Mouse (Mus musculus) cerebellum, postnatal 10 days (tissue): ENCODE measurements around the gene P4hb.
A peak's percentile ranks its signal among the peaks of the same experiment; 100 is the strongest.
"Not testable (repeated sequence)": the region's sequence is repeated elsewhere in the genome, so short reads cannot be mapped to it uniquely, and the experiment has no call there.

Source experiments
- DNase-seq, 2 experiments: peaks; one replicate each; pipeline ENCODE4 v3.0.0; 2021; ENCODE audit warnings: mixed read lengths in 2 of 2

P4hb gene

DNA sequence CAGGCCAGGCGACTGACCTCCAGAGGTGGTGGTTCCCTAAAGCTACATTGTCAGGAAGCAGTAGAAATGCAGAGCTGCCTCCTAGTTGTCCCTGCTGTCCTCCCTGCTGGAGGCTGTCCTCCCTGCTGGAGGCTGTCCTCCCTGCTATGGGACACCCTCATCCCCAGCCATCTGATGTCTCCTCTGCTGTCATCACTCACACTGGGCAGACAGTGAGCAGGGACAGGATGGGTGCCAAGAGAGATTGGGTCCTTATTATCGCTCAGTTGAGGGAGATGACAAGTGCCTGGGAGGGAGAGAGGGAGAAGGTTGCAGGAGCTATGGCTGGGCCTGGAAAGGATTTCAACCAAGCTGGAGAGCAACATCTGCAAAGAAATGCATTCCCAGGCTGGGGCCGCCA, 37.9 kb downstream of the P4hb start:
- DNase-seq, result no peak

DNA sequence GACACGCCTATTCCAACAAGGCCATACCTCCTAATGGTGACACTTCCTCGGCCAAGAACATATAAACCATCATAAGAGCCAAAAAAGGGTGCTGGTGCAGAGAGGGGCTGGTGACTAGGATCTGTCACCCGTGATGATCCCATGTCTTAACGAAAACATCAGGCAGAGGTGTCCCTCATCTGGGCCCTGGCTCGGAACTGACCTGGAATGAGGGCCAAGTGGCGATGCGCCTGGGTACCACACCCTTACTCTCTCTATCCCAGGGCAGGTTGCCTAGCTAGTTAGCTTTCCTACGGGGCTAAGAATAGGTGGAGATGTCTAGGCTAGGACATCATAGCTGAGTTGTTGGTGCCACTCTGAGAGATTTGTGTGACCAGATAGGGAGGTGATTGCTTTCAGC, 39.0 kb downstream of the P4hb start:
- no peak for DNase-seq

DNA sequence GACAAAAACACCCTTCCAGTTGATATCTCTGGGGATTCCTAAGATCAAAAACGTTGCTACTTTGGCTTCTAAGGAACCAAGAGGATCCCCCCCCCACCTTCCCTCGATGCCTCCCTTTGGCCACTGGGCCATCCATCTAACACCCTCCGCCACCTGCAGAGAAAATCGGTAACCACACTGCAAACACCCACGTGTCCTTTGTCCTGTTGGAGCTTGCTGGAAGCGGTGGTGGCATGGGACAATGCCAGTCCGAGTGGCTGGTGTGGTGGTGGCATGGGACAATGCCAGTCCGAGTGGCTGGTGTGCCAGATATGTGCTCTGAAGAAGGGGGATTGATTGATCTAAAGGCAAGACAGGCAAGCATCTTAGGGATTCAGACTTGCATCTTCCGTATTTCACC, 41.4 kb downstream of the P4hb start:
- peak; percentile 37 to 45 for DNase-seq

DNA sequence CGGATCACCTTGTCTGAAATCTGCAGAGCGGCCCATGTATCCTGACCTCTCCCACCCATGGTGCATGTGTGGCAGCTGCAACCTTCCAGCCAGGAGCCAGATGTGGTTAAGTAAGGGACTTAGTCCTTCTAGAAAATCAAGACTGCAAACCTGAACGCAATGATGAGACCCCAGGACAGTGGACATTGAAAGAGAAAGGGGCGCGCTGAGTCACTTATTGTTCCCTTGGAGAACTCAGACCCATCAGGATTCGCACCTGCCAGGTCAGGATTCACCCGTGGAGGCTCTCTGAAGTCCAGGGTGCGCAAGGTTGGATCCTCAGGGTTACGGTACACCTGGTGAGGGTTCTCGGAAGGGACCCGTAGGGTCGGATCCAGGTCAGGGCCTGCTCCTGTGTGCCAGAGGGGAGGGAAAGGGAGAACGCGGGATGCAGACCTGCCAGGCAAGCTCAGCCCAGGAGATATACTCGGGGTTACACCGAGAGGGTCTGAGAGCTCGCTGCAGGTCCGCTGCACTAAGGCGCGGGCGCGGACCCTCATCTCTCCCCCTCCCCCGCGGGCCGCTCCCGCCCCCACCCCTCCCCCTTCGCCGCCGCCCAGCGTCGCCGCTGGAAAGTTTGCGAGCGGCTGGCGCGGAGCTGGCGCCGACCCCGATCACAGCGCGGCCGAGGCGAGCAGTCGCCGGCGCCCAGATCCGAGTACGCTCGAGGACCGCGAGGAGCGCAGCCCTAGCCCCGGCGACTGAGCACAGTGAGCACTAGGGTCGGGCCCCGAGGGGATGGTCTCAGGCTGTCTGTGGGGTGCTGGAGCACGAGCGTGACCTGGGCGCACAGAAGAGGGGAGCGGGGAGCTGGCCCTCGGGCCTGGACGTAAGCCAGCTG, 42.7 kb downstream of the P4hb start, which contains the start of gene Gcgr:
Gene Gcgr, plus strand, starts transcription at position 615 of the 880 bp plus-strand sequence.
- peak; percentile 58 to 61 for DNase-seq

DNA sequence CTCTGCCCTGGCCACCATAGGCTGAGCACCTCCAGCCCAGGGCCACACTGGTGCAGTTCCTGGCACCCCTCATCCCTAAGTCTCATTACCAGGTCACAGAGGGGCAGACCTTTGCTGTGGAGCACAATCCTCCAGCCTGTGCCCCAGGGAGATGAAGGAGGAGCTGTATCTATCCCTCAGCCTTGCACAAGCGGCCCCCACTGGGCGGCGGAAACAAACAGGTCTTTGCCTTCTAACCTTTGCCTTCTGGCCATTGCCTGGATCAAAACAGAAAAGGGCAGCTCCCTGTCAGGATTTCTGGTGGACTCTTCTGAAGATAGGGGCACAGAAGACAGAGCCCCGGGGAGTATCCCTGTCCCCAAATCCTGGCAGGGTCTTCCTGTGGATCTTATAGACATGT, 44.1 kb downstream of the P4hb start:
- DNase-seq, result no peak

DNA sequence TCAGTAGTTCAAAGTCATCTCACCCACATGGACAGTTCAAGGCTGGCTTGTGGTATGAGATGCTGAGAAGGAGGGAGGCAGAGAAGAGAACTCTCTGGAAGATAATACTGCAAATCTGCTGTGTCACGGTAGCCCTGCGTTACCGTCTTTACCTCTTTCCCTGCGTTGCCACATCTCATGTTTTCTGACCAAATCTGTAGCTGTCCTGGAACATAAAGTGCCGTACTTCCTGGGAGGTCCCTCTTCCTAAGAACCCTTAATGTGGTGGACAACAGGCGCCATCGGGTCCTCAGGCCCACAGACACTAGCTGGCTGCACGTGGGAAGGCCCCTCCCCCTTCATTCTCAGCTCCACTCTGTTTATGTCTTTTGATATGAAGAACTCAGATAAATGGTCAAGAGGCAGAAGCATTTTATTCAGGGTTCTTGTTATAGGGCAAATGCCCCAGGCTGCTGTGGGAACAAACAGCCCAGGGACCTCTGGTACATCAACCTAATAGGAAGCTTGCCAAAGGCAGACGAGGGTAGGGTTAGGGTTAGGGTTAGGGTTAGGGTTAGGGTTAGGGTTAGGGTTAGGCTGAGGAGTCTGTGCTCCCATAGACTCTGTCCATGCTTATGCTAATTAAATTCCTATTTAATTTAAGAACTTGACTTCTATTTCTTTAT, 45.2 kb downstream of the P4hb start:
- DNase-seq, result no peak

DNA sequence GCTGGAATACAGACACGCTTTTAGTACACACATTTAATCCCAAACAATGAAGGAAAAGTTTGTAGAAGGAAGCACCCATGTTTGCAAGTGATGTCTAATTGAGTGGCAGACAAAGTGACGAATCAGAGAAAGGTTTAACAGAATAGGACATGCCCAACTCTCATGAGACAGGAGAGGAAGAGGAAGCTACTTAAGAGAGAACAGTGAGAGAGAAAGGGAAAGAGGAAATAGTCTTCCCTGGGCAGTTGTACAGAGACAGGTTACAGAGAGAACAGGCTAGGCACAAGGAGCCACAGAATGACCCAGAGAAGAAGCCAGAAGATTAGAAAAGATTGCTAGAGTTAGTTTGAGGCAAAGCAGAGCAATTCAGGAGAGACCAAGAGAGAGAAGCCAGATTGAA, 47.1 kb downstream of the P4hb start:
- DNase-seq, result no peak

DNA sequence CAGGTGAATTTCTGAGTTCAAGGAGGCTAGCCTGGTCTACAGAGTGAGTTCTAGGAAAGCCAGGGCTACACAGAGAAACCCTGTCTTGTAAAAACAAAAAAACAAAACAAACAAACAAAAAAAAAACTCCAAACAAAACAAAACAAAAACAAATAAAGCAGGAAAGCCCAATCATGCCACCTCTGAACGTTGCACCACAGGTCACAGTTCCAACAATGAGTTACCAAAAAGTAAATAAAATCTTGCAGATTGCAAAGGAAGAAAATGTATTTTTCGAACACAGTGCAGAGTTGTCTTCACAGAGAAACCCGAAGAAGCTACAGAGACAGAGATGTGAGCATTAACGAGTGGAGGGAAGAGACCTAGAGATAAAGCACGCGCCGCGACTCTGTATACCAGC, 50.5 kb downstream of the P4hb start:
- DNase-seq, result no peak

DNA sequence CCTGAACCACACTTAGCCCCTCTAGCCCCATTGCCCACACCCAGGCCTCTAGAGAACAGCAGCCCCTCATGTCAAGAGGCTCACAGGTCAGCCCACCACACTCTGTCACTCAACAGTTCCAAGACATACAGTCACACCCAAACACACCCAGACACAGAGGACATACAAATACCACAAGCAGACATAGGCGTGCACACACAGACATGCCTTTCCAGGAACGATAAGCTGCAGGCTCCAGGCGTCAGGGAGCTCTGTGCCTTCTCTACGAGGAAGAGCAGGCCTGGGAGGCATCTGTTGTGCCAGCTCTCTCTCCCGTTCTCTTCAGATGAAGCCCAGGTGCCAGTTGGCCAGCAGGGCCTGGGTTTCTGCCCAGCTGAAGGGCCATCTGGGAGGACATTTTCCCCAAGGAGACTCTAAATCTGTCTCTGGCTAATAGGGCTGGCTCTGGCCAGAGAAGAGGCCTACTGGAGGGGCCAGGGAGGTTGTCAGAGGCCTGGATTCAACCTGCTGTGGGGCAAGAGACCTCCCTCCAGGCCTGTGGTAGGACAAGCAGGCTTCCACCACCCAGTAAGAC, 52.0 kb downstream of the P4hb start:
- peak; percentile 92 to 93 for DNase-seq

DNA sequence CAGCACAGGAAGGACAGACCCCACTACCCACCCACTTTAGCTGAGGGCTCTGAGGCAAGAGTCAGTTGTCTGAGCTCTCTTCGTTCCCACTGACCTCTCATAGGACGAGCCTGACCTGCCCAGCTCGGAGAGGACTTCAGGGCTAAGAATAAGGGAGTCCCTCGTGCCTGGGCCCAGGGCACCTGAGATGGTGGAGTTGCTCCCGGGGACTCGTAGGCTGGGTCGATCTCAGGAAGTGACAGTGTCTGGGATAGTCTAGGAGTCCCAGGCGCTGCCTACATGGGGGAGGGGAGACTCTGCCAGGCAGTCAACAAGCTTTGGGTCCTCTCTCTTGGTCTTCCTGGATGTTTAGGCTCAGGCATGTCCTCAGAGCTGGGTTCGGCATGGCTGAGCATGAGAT, 52.6 kb downstream of the P4hb start:
- peak in 1 of 2 experiments; percentile 27 for DNase-seq

DNA sequence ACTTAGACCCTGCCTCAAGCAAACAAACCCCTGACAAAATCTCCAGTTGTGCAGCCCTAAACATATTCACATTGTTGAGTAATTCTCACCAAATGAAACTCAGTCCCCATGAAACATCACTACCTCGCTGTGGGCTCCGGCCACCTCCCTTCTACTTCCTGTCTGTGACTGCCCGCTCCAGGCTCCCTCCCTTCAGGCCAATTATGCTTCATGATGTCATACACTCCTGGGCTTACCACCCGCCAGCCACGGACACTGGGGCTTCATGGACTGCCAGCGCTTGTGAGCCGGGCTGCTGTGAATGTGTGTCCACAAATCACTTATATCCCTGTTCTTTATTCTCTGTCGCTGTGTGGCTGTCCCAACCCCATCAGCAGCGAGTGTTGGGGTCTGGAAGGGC, 53.3 kb downstream of the P4hb start:
- peak in 1 of 2 experiments; percentile 35 for DNase-seq

DNA sequence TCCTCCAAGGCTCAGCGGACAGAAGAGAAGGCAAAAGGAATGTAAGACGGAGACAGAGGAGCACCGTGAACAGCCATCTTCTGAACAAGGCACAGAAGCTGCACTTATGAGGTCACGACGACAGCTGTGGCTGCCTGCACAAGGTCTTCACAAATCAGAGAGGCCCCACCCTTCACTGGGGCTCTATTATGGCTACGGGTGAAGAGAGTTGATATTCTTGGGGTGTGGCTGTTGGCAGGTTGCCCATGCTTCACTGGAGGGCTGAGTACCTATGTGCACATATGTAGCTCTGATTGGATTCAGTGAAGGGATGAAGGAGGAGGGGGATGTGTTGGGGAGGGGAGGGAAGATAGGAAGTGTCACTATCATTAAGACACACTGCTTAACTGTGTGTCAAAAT, 54.5 kb downstream of the P4hb start:
- no peak for DNase-seq

DNA sequence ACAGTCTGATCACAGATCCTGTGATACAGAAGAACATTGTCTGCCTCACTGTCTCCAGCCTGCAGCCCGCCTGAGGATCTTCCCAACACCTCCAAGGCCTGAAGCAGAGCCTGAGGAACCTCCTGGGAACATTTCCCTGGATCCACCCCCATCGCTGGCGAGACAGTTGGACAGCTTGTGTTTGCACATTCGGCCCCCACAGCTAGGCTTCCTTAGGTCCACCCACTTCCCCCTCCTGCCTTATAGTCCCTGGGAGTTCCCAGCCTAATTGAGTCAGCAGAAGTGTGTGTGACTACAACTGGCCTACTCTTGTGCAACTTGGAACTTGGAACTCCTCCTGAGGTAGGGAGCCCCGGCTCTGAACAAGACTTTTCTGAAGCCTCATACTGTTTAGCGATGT, 55.0 kb downstream of the P4hb start:
- DNase-seq, result no peak

DNA sequence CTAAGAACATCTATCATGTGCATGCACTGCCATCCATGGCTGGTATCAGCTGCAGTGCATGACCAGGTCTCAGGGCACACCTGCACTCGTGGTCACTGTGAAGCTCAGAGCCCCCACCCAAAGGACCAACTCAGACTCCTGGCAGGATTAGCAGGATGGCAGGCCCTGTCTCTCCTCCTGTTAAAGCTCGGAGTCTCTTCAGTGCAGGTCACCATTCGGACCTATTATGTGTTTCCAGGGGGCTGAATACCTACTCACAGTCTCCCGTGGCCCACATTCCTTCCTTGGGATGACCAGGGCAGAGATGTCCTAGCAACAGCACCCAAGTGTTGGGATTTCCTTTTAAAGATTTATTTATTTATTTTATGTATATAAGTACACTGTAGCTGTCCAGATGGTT, 55.9 kb downstream of the P4hb start:
- DNase-seq, result no peak

DNA sequence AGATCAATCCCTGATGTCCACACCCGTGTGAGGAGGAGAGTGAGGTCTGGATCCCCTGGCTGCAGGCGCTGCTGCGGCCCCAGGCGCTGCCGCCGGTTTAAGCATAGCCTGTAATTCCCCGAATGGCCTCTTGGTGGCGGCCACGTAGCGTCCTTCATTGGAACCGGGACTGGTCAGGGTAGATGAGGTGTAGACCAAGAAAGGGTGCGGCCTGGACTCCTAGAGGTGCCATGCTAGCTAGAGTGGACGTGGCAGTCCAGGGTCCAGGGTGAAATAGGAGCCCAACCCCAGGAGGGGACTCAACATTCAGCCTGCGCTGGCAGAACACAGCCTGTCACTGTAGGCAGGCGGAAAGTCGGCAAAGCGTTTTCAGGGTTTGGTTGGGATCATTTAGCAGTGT, 57.4 kb downstream of the P4hb start:
- peak; percentile 95 to 97 for DNase-seq

DNA sequence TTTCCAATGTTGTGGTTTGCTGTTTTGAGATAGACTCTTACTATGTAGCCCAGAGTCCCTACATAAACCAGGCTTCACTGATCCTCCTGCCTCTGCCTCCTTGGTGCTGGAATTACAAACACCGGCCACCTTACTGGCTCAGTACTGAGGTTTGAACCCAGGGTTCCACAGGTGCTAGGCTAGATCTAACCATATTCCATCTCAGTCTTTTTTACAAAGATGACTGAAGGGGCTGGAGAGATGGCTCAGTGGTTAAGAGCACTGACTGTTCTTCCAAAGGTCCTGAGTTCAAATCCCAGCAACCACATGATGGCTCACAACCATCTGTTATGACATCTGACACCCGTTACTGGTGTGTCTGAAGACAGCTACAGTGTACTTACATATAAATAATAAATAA, 58.8 kb downstream of the P4hb start:
- DNase-seq, result not testable (repeated sequence)

DNA sequence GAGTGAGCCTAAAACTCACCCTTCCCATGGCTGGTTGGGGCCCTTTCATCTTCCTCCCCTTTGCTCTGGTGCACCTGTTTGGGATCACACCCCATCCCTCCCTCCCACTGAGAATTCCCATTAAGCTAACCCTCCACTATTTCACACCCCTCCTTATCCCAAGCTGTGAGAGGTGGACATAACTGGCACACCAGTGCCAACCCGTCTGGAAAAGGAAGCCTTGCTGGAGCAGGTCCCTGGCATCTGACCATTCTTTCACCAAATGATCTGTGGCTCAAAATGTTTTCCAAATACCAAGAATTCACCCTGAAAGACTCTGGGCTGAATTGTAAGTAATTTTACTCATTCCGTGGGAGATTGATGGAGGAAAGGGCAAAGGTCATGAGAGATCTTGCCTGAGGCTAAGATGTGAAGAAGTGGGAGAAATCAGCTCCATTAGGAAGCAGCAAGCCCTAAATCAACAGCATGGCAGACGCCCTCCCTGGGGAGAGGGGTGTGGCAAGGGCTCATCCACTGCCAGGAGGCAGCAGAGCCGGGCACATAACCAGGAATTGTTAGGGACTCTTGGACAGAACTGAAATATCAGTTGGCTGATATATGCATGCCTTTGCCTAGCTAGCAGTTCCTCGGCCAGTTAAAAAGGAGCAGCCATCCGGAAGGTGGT, 60.1 kb downstream of the P4hb start:
- peak; percentile 83 to 88 for DNase-seq

DNA sequence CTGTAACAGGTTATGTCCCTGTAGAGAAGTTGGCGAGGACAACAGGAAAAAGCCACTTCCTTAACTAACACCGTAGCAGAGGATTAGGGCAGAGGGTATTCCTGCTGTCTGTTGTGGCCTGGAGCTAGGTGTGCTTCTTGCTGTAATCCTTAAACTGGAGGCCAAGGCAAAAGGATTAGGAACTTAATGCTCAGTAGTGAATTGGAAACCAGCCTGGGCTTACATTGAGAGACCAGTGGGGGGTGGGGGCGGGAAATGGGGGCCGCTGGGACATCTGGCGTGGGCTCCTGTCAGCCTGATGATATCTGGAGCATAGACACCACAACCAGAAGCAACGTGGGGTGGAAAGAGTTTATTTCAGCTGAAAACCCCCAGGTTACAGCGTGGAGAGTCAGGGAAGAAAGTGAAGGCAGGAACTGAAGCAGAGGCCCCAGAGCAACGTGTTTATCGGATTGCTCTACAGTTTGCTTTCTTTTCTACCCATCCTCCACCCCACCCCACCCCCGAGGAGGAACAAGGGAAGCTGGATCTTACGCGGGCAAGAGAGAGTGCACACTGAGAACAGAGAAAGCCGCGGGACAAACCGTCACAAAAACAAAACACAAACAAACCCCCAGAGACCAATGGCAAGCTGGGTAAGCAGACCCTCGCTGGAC, 62.5 kb downstream of the P4hb start:
- no peak for DNase-seq
